Mouse (Mus musculus): ENCODE data around the gene Myo3a.

The Myo3a gene

DNA sequence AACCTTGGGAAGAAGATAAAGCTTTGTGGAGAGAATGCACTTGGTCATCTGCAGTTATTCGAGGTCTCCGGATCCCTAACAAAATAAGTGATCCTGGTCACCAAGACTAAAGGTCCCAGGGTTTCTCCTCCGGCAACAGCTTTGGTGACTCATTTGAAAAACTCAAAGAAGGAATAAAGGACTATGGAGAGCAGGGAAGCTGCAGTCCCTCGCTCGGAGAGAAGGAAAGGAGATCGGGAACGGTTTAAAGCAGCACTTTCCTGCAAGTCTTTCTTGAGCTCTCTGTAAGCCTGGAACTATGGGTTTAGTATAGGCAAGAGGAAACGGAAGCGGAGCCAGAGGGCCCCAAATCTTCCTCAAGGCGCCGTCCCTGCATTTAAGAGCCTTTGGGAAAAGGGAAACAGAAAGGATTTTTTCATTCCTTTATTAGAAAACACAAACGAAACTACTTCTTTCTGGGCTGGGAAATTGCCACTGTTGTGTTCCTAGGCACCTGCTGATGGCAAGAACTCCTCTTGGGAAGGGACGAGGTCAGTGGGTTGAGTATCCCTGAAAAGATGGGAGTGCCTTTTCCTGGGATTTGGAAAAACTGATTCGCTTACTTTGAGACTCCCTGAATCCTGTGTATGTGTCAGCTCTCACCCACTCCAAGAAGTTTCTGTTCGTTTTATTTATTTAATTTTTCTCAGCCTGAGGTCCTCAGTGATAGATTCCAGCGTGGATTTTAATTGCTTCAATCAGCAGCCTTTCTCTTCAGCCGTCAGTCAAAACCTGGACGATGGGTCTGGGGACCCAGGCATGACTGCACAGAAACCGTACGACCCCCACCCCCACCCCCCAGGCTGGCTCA lies 393.9 kb downstream of the Myo3a start:
- DNase-seq, result no peak

DNA sequence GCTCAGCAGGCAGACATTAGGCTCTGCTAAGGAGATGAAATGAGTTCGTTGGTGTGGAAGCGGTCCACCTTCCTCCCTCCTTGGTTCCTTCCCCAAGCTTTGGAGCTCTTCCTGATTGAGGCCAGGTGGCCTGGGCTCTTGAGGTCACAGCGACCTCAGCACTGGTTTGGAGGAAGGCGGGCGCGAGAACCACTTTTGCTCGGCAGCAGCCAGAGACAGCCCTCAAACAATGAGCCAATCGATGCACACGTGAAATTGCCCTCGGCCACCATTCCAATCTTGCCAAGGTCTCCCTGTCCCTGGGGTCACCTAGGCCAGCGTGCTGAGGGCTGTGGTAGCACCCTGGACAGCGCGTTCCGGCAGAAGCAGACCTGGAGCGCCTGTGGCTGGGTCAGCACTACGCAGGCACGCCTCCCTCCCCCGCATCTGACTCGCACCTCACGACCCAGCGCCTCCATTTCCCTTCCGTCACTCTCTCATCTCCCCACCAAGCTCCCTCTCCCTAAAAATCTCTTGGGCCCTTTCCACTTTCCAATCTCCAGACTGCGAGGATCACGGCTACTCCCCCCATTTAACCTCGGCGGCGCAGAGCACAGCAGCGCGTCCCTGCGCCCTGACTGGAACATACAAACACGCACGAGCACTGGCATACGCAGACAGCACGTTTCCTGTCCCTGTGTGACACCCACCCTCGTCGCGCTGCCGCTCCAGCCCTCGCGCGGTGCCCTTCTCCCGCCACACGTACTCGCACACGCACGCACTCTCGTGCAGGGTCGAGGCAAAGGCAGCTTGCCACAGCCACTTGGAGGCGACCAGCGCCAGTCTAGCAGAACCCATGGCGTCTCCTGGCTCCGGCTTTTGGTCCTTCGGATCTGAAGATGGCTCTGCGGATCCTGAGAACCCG lies 394.8 kb downstream of the Myo3a start, which contains the start of gene Gad2:
Gad2 (plus strand) TSS at position 378 of the 904 bp plus-strand sequence.
- DNase-seq, result peak in 1 of 2 experiments; percentile 8

DNA sequence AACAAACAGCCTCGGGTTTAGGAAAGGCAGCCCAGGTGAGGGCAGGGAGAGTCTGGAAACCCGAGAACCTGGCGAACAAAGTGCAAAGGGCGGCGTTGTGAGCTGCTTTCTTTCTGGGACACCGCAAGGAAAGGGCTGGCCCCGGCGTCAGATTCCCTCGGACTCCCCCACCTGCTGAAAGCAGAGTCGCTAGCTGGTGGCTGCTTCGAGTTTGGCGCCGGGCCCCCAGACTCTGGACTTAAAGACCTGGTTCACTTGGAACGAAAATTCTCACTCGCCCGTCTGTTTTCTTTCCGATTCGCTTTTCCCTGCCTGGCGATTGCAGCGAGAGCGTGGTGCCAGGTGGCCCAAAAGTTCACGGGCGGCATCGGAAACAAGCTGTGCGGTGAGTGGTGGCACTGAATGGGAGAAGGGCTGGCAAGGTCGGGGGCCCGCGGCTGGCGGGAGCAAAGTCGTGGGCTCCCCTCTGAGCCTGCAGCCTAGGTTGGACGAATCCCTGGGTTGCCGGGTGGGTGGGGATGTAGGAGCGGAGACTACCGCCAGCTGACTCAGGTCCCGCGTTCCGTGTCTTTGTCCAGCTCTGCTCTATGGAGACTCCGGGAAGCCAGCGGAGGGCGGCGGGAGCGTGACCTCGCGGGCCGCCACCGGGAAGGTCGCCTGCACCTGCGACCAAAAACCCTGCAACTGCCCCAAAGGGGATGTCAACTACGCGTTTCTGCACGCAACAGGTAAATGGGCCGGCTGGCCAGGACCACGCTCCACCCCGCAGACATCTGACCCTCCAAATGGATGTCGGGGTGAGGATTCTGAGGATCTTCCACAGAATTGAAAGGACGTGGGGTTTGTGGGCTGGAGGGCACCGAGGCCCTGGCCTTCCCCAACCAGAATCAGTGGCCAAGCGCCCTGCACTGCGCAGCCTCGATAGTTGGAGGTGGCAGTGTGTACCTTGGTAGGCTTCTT lies 396.1 kb downstream of the Myo3a start:
- DNase-seq, result no peak

DNA sequence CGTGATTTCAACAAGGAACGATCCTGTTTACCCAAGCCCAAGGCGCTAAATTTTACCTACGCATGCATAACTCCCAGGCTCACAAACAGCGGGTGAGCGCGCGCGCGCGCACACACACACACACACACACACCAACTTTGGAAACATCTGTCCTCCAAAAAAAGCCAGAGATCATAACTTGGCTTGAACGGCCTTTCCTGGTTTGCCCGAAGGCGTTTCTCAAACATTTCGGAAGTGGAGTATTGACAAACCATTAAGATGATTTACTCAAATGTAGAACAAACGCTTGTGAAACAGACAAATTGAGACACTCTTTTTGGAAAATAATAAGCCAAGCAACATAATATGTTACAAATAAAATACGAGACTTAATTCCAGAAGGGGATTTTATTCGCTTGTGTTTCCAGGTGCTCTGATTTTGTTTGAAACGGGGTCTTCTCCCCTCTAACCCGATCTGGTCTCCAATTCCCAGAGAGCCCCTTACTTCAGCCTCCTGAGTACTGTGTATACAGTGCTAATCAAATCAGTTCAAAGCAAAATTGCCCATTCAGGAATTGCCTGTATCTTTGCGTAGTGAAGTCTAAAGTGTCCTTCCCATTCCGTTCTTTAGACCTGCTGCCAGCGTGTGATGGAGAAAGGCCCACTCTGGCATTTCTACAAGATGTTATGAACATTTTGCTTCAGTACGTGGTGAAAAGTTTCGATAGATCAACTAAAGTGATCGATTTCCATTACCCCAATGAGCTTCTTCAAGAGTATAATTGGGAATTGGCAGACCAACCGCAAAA lies 397.1 kb downstream of the Myo3a start:
- no peak for DNase-seq

DNA sequence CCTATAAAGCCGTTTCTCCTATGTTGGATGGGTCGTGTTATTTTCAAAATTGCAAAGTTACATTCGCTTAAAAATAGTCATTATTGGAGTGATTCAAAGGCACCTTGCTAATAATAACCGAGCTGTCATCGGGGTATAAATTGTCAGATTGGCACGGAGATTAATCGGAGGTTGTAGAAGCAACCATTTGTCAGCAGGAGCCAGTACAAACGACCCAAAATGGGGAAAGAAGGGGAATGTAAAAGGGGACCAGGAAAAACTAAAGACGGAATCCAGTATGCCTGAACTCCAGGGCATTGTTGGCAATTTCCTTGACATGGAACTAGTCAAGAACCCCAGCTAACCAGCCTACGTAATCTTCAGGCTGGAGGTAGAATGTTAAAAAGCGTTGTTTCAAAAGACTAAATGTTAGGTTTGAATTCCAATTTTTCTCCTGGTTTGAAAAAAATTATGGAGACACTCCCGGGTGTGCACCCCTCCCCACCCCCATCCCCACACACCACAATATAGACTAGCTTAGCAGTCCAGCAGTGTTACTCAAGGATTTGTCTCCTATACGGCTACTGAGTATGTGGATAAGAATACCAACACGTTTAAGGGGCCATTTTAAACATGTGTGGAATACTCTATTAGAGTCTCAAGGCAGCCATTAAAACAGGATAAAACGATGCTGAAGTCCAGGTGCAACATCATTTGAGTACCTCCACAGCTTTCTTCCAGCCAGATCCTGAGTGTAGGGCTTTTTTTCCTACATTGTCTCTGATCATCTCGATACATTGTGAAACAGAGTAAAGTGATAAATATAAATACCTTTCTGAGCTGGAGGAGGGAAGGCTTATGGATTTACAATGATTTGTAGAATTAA lies 398.0 kb downstream of the Myo3a start:
- no peak for DNase-seq

DNA sequence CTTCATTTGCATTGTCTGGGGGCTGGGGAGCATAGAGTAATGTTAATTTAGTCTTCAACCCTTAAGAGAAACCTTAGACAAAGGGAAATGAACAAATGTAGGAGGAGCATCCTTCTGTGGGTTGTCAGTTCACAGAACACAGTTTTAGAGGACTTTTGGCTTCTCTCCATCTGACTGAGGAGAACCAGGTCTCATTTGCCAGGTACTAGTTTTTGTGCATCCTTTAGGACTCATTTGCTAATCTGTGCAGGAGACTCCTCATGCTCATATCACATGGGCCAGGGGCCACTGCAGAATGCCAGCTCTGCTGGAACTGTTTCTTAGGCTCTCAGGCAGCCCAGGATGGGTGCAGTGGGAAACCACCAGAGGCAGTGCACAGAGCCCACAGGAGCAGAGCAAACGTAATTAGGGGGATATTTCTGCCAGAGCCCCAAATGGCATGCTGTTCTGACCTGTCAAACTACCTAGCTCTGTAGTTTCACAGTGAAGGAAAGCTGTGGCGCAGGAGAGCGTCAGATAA lies 399.9 kb downstream of the Myo3a start:
- no peak for DNase-seq

DNA sequence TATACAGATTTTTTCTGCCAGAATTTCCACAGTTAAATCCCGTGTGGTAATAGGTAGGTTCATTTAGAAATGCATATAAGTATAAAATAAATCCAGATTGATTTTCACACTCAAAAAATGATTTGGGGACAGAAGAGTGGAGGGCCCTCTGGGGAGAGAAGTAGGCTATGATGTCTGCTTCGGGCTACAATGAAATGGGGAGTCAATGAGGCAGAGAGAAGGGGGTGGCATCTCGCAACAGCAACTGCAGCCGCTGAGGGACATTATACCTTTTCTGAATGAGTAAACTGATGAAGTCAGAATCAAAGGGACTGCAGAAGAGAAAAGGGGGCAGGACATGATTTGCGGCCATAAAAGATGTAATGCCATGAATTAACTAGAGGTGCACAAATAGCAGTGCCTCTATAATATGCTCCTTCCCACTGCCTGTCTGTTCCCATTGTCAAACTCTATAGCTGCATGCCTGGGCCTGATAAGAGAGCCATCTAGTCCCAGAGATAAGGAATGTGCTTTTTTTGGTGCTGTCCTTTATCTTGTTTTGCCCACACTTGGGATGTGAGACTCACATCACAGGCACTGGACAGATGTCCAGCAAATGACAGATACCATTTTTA lies 400.6 kb downstream of the Myo3a start:
- DNase-seq, result no peak

DNA sequence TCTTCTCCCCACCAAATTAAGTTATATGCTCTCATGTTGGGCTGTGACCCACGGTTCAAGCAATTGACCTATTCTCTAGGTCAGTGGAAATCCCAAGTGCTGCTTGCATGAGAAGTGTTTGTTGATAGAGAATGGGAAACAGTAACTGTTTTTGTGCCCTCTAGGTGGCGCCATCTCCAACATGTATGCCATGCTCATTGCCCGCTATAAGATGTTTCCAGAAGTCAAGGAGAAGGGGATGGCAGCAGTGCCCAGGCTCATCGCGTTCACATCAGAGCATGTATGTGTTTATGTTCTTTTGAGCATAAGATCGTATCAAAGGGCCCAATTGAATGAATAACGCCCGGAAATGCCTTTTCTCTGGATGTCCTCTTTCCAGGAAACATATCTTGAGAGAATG lies 407.5 kb downstream of the Myo3a start:
- DNase-seq, result peak; percentile 20 to 27

DNA sequence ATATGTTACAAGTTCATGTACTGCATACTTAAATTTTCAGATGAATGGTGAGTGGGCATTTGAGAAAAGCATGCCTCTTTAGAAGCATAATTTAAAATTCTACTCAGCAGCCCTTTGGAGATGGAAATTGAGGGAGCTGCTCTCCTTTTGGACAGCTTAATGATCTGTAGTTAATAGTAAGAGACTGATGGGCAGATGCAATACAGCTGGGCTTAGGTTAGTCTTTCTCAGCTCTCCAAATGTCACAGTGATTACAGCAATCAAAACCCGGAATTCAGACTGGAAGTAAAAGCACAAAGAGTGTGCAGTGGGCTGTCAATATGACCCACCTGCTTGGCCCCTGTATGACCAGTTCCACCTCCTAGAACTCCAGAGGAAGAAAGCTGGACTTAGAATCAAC lies 418.8 kb downstream of the Myo3a start:
- DNase-seq, result no peak

DNA sequence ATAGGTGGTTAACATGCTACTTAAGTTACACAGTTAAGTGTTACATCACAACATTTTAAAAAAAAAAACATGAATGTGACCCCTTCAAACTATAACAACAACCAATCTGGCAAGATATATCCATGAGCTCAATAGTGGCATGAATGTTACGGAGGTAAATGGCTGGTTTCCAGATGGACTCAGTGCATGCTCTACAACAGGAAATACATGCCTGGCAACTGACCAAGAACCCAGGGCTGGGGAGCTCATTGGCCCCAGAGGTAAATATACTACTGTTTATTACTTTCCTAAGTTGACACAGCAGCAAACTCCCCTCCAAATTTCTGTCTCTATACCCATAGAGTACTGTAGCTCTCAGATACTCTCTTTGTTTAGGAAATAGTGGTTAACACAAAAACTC lies 421.1 kb downstream of the Myo3a start:
- no peak for DNase-seq

DNA sequence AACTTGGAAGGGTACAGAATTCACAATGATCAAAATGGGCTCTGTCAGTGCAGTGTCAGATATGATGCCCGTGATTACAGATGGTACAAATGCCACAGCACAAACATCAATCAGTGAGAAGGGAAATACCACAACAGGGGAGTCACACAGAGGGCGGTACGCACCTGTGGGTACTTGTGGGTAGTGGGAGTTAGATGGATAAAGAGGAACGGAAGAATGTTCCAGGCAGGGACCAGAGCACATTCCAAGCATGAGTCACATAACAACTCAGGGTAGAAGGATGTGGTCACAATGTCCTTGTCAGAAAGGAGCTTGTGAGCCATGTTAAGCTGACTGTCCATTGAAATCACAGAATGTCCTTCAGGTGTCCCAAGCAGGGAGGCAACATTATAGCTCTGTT lies 424.5 kb downstream of the Myo3a start:
- no peak for DNase-seq

DNA sequence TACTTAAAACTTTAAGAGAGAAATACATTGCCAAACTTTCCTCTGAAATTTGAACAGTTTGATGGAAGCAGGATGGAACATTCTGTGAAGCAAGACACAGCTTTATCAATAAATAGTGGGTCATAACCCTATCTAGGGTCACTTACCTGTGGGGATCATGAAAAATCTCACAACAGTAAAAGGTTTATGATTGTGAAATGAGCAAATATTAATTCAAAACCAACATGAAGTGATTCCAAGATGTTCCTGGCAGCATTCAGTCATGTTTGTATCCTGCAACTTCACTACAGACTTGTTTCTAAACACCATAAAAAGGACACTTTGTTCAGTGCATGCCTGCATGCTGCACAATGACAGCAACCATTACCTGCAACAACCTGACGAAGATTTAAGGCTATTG lies 436.4 kb downstream of the Myo3a start:
- no peak for DNase-seq

Measured in thymus, postnatal 36 days (tissue).